9 mouse cellular contexts compared by ENCODE assay signal in genomic region chr7:6156901-6157472, GRCm38 (mm10). TPM values are rescaled to one million over a fixed set of nuclear protein-coding genes. Genes with fewer than 3 reads are reported as not detected.
DNase-seq lines count a peak whose midpoint lies in the region; ATAC-seq and TF ChIP-seq lines count a peak whose summit lies in the region.
"Had no signal": no experiment of that assay in that cellular context is flagged by ENCODE, and none has a peak within 500 bp of the region (broad histone marks: within the 10 kb centered on the region; RNA-seq: fewer than 3 reads in every experiment).

No protein-coding gene starts in this region.

- TF ChIP-seq POLR2A in bone marrow macrophage, adult 2 months (IDR thresholded peaks at IDR 0.05; ENCODE audit: borderline replicate concordance, low read depth, low read length) = no peak

- intact Hi-C loops in heart, postnatal 14 days (cut with DNase I) = loop anchor here (2.0 to 10.0 kb wide), 2 partner anchors 14 to 1072 kb away; partner anchors contain the start of gene Epn1

- H3K9ac ChIP-seq in intestine, embryonic 14.5 days (ENCODE audit: low read length) = peak overlapping the region; percentile 94

- H3K4me1 ChIP-seq in heart, embryonic 10.5 days = peaks cover 22% of the 10 kb centered on the region
- peaks cover 30% of the 10 kb centered on the region for H3K4me1 ChIP-seq in bone marrow macrophage, adult 2 months (ENCODE audit: control insufficient read depth, insufficient read depth, low read length)
- H3K4me1 ChIP-seq in intestine, embryonic 14.5 days (replicated peaks; ENCODE audit: control insufficient read depth, insufficient read depth, low read length) = peaks cover 13% of the 10 kb centered on the region; the same call in 1 of the 2 replicates
- peaks cover 22% of the 10 kb centered on the region for H3K4me1 ChIP-seq in midbrain, embryonic 10.5 days

- H3K36me3 ChIP-seq in heart, embryonic 10.5 days = no peaks in the 10 kb centered on the region
- H3K36me3 ChIP-seq in intestine, embryonic 14.5 days (ENCODE audit: control insufficient read depth, insufficient read depth, low read length) = no peaks in the 10 kb centered on the region
- peaks cover 6% of the 10 kb centered on the region; the same call in 1 of the 2 replicates for H3K36me3 ChIP-seq in midbrain, embryonic 10.5 days

- 55% methylated on average over 9 of the region's 9 CpGs for WGBS in heart, embryonic 10.5 days
- 43% methylated on average over 9 of the region's 9 CpGs for WGBS in intestine, embryonic 14.5 days
- 79% methylated on average over 9 of the region's 9 CpGs for WGBS in midbrain, embryonic 10.5 days

- H3K9me3 ChIP-seq in heart, embryonic 10.5 days = no peaks in the 10 kb centered on the region
- no peaks in the 10 kb centered on the region for H3K9me3 ChIP-seq in intestine, embryonic 14.5 days (ENCODE audit: control insufficient read depth, low read length)
- H3K9me3 ChIP-seq in midbrain, embryonic 10.5 days (replicated peaks) = no peaks in the 10 kb centered on the region

- no peak for TF ChIP-seq CTCF in bone marrow macrophage, adult 2 months (IDR thresholded peaks at IDR 0.05; ENCODE audit: low read depth, low read length)

- ATAC-seq in intestine, embryonic 14.5 days (replicated peaks; ENCODE audit: low FRiP score, low TSS enrichment, low read depth) = no peak

- peak overlapping the region; percentile 86 for H3K4me3 ChIP-seq in heart, embryonic 10.5 days
- peak overlapping the region; percentile 87 for H3K4me3 ChIP-seq in bone marrow macrophage, adult 2 months (ENCODE audit: insufficient read depth, low read length)
- H3K4me3 ChIP-seq in intestine, embryonic 14.5 days (ENCODE audit: low read depth, low read length) = peak overlapping the region; percentile 82; the same call in 1 of the 2 replicates
- H3K4me3 ChIP-seq in midbrain, embryonic 10.5 days = peak overlapping the region; percentile 86

- no peaks in the 10 kb centered on the region for H3K27me3 ChIP-seq in heart, embryonic 10.5 days (ENCODE audit: insufficient read depth, poor library complexity, severe bottlenecking)
- no peaks in the 10 kb centered on the region for H3K27me3 ChIP-seq in intestine, embryonic 14.5 days (replicated peaks; ENCODE audit: control insufficient read depth, insufficient read depth, low read length)
- H3K27me3 ChIP-seq in midbrain, embryonic 10.5 days (ENCODE audit: low read depth, poor library complexity, severe bottlenecking) = no peaks in the 10 kb centered on the region

- peak overlapping the region; percentile 95 for H3K27ac ChIP-seq in heart, embryonic 10.5 days
- H3K27ac ChIP-seq in bone marrow macrophage, adult 2 months (ENCODE audit: insufficient read depth, low read depth, low read length) = no peak overlapping the region
- peak overlapping the region; percentile 82; the same call in 1 of the 2 replicates for H3K27ac ChIP-seq in intestine, embryonic 14.5 days (ENCODE audit: low read depth)
- H3K27ac ChIP-seq in midbrain, embryonic 10.5 days (replicated peaks) = peak overlapping the region; percentile 94

- no peak for DNase-seq in heart, embryonic 10.5 days (ENCODE audit: low spot score)
- DNase-seq in heart, postnatal 14 days = no peak
- no peak for DNase-seq in intestine, embryonic 14.5 days (ENCODE audit: low spot score)
- DNase-seq in midbrain, embryonic 10.5 days (ENCODE audit: low spot score) = no peak
- no peak for DNase-seq in spleen, postnatal 36 days (ENCODE audit: low spot score in 2 of 2)
- DNase-seq in lung, postnatal 25 days (ENCODE audit: low spot score) = no peak
- no peak for DNase-seq in testis, postnatal 10 days (ENCODE audit: low spot score)
- DNase-seq: thymus, postnatal 4 days had no signal

- H3K4me2 ChIP-seq in intestine, embryonic 14.5 days (ENCODE audit: low read length) = peak overlapping the region; percentile 74

RNA-seq across cellular contexts. Expression of gene Zfp787, which starts 1.2 kb away (rescaled TPM):
- polyA plus RNA-seq in heart, embryonic 10.5 days (2016; fragmentation: Nextera tagmentation; extraction: Ambion mirVana) = 22.3 and 31.1 TPM in 2 replicates
- 10 to 100 TPM; 37.8 to 38.9 TPM for total RNA-seq in heart, postnatal 14 days (2021)
- polyA plus RNA-seq in bone marrow macrophage, adult 2 months (2012; ENCODE audit: insufficient read depth, insufficient read length, missing spikeins) = 22.8 and 25.1 TPM in 2 replicates
- polyA plus RNA-seq in intestine, embryonic 14.5 days (2014; fragmentation: Nextera tagmentation; extraction: Ambion mirVana) = 14.2 and 14.6 TPM in 2 replicates
- 25.0 and 27.3 TPM in 2 replicates for polyA plus RNA-seq in midbrain, embryonic 10.5 days (2016; fragmentation: Nextera tagmentation; extraction: Ambion mirVana)

RNA-seq across cellular contexts. Expression of gene Zfp444, which starts 15.0 kb away (rescaled TPM):
- polyA plus RNA-seq in heart, embryonic 10.5 days (2016; fragmentation: Nextera tagmentation; extraction: Ambion mirVana) = 38.6 and 51.4 TPM in 2 replicates
- total RNA-seq in heart, postnatal 14 days (2021) = 10 to 100 TPM; 10.3 to 11.5 TPM
- polyA plus RNA-seq in bone marrow macrophage, adult 2 months (2012; ENCODE audit: insufficient read depth, insufficient read length, missing spikeins) = 21.8 and 24.2 TPM in 2 replicates
- polyA plus RNA-seq in intestine, embryonic 14.5 days (2014; fragmentation: Nextera tagmentation; extraction: Ambion mirVana) = 49.9 and 54.0 TPM in 2 replicates
- 81.8 and 86.1 TPM in 2 replicates for polyA plus RNA-seq in midbrain, embryonic 10.5 days (2016; fragmentation: Nextera tagmentation; extraction: Ambion mirVana)

RNA-seq across cellular contexts. Expression of gene Galp, which starts 39.9 kb away (rescaled TPM):
- not detected in 2 replicates for polyA plus RNA-seq in heart, embryonic 10.5 days (2016; fragmentation: Nextera tagmentation; extraction: Ambion mirVana)
- not detected for total RNA-seq in heart, postnatal 14 days (2021)
- polyA plus RNA-seq in bone marrow macrophage, adult 2 months (2012; ENCODE audit: insufficient read depth, insufficient read length, missing spikeins) = not detected in 2 replicates
- not detected in 2 replicates for polyA plus RNA-seq in intestine, embryonic 14.5 days (2014; fragmentation: Nextera tagmentation; extraction: Ambion mirVana)
- polyA plus RNA-seq in midbrain, embryonic 10.5 days (2016; fragmentation: Nextera tagmentation; extraction: Ambion mirVana) = not detected in 2 replicates
